Mouse (Mus musculus): ENCODE results near the gene Tcf7l1.

The Tcf7l1 gene

DNA sequence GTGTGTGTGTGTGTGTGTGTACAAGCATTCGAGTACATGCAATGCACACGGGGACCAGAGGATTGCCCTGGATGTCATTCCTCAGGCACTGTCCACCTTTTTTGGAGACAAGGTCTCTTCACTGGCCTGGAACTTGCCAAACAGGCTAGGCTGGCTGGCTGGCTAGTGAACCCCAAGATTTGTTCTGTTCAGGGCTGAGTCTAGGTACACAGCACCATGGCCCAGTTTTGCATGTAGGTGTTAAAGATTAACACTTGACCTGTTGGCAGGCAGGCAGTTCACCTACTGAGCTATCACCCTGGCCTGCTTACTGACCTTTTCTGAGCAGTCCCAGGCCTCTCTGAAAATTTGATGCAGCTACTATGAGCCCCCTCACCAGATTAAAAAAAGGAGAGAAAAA, 158.7 kb downstream of the Tcf7l1 start:
- DNase-seq (ENCODE audit: low read depth in 1 of 2, low spot score in 2 of 2) = no peak

DNA sequence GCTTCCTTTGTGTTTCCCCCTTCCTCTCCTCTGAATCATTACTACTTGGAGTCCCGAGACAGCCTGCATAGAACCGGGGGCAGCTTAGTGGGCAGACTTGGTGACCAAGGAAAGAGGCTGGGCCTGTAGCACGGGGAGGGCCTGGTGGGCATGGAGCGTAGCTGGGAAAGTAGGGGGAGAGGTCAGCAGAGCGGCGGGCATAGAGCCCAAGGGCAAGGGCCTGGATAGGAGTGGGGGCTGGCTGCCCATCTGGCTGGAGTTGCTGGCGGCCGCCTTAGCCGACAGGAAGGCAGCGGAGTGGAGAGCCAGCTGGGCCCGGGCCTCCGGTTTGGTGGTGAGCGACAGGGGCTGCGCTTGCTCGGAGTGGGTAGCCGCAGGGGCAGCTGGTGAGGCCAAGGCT, 161.8 kb downstream of the Tcf7l1 start:
- DNase-seq (ENCODE audit: low read depth in 1 of 2, low spot score in 2 of 2) = no peak

DNA sequence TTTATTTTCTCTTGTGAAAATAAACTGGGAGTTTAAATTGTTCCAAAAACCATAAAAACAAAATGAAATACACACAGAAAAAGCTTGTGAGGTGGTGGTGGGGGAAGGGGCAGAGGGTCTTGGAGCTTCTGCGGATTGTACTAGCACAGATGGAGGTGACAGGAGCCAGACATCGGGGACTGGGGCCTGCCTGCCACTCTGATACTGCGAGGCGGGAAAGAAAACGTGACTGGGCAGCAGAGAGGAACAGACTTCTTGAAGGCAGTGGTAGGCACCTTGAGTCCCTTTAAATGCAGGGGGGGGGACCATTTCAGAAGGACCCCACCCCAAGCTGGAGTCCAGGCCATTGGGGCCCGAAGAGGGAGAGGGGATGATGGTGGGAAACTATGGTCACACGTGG, 162.7 kb downstream of the Tcf7l1 start:
- no peak for DNase-seq (ENCODE audit: low read depth in 1 of 2, low spot score in 2 of 2)

DNA sequence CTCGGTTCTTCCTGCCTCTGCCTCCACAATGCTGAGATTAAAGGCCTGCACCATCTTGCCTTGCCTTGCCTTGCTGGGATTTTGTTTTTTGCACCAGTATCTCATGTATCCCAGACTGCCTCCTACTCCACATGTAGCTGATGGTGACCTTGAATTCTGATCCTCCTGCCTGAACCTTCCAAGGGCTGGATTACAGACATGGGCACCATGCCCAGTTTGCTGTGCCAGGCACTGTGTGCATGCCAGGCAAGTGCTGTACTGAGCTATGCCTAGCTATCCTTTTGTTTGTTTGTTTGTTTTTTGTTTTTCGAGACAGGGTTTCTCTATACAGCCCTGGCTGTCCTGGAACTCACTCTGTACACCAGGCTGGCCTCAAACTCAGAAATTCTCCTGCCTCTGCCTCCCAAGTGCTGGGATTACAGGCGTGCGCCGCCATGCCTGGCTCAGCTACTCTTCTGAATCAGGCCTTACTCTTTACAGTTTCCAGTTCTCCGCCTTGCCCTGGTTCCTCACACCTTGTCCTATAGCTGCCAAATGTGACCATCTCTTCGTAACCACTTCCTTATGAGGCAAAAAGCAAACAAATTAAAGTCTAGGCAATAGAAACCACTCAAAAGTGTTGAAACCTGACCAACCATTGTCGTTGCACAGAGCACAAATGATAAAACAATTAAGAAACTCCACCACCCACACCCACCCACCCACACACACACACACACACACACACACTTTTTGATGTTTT, 165.2 kb downstream of the Tcf7l1 start:
- DNase-seq (ENCODE audit: low read depth in 1 of 2, low spot score in 2 of 2) = no peak

DNA sequence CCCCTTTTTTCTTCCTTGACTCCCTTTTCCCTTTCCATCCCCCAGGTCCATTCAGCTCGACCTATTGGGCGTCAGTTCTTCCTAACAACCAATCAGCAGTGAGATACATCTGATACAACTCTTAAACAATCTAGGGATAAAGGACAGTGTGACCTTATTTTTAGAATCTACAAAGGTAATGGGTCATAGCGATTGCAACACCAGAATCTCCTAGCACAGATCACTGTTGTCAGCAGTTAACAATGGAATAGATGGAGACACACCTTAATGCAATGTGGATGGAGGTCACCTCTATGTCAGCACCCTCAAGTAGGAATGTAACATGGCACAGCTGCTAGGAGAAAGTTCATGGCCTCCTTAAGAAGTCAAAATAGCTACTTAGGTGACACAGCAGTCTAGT, 166.1 kb downstream of the Tcf7l1 start:
- no peak for DNase-seq (ENCODE audit: low read depth in 1 of 2, low spot score in 2 of 2)

DNA sequence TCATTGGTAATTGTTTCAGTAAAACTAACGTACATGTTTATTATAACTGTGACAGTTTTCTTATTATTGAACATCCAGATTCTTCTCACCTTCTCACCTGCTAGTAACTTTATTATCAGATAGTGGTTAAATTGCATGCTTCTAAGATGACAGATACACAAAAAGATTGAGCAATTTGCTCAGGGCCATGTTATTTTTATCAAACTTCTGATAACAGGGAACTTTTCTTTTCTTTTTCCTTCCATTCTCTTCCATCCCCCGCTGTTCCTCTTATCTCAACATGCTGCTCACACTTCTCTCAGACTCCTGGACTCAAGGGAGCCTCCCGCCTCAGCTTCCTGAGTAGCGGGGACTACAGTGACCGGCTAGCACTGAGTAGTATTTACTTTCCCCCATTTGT, 168.1 kb downstream of the Tcf7l1 start:
- DNase-seq (ENCODE audit: low read depth in 1 of 2, low spot score in 2 of 2) = no peak

DNA sequence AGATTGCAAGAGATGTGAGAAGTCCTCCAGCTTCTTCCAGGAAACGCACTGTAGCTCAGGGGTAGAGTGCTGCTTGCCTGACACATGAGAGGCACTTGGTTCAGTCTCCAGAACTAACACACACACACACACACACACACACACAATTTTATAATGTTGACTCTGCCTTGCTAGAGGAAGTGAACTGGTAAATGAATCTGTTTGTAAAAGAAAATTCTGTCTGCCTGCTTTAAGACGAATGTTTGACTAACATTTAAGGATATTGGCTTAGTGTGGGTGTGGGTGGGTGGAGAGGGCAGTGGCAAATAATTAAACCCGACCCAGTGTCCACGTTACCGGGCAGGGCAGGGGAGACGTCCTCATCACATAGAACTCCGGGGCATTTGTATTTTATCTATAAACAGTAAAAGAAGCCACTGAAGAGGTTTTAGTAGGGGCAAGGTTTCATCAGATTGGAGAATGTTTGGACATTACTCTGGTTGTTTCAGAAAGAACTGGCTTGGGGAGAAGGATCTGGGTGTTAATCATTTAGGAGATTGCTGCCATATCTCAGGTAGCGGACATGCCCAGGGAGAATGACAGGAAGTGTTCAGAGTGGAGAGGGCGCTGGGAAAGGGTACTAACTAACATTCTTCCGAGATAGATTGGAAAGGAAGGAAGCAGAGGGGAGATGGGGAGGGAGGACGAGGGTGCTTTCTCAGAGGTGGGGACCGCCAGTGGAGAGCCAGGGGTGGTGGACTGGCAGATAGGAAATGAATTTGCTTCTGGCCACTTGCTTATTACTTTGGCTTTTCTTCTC, 169.1 kb downstream of the Tcf7l1 start:
- DNase-seq (ENCODE audit: low read depth in 1 of 2, low spot score in 2 of 2) = no peak

DNA sequence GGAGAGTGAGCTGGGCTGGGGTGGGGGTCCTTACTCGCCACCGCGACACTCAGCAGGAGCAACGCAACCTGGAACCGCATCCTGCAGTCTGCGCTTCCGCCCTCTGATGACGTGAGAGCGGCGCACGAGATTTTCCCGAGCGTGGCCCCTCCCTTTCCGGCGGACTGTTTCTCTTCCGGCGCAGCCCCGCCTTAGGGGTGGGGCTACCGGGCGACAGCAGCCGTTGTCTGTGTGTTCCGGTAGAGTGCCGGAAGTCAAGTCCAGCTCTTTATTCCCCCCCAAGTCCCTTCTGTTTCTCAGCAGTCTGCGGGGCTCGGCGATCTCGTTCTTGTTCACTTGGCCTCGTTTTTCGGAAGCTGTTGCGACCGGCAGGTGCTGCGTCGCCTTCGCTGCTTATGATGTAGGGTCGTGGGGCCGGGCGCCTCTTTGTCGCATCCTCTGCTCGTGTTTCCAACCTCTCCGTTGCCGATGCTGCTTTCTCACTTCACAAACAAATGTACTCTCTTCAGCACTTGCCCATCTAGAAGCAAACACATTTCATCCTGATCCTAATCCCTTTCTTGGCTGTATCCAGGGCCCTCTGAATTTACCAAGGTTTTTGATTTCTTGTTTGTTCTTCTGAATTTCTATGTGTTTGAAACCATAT, 172.3 kb downstream of the Tcf7l1 start, which contains the start of gene Tgoln1:
Gene Tgoln1, minus strand, starts transcription at position 358 of the 646 bp plus-strand sequence.
- DNase-seq (ENCODE audit: low read depth in 1 of 2, low spot score in 2 of 2) = peak; percentile 75 to 91

DNA sequence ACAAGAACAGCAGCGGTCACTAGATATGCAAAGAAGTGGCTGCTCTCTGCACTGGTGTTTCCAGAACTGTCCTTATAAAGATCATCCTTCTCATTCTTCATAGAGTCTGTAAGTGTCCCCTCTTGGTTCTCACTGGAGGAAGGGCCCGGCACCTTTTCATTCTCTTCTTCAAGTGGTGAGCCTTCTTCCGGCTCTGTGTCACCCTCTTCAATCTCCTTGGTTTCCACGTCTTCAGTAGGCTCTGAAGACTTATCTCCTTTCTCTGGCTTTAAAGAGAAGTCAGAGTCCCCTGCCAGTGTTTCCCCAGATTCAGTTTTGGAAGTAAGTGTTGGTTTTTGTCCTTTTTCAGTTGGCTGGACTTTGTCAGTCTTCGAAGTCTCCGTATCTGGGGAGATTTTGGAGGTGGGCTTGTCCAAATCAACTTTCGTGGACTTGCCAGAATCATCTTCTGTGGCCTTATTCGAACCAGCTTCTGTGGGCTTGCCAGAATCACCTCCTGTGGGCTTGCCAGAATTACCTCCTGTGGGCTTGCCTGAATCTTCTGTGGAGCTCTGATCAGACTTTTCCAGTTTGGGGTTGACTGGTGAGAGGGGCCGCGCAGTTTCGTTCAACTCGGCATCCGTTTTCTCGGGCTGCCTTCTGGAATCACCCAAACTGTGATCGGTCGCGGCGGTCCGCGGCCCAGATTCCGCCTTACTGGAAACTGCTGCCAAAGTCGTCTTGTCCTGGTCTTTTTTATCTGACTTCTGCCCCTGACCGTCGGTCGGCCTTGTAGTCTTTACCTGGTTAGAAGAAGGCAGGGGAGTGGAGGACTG, 173.3 kb downstream of the Tcf7l1 start:
- DNase-seq (ENCODE audit: low read depth in 1 of 2, low spot score in 2 of 2) = no peak

DNA sequence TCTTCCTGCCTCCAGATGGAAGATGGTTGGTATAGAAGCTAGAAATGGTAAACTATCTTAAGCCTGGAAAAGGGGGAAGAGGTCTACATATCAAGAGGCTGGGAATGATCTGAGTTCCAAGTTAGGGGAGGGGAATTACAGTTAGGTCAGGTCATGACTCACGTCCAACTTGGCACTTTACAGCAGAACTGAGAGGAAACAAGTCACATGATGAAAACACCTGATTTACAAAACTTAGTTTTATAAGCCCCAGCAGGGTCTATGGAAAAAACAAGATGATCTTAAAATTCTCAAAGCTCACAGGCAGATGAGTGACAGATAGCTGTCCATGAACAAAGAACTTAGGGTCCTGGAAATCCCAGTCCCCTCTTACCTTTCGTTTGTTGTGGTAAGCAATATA, 173.9 kb downstream of the Tcf7l1 start:
- no peak for DNase-seq (ENCODE audit: low read depth in 1 of 2, low spot score in 2 of 2)

DNA sequence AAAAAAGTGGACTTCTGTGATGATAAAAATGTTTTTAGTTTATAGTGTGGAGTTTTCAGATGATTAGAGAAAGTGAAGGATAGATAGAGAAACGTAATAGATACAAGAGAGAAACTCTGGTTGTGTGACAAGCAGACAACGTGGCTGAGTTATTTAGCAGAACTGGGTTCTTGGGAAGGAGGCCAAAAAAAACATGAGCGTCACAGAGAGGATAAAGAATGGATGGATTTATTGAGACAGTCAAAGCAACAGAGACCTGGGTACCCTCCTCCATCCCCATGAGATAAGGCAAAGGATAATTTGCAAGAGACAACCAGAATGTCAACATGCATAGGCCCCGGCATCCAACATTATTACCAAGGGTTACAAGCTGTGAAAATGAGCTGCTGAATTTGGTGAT, 178.8 kb downstream of the Tcf7l1 start:
- no peak for DNase-seq (ENCODE audit: low read depth in 1 of 2, low spot score in 2 of 2)

DNA sequence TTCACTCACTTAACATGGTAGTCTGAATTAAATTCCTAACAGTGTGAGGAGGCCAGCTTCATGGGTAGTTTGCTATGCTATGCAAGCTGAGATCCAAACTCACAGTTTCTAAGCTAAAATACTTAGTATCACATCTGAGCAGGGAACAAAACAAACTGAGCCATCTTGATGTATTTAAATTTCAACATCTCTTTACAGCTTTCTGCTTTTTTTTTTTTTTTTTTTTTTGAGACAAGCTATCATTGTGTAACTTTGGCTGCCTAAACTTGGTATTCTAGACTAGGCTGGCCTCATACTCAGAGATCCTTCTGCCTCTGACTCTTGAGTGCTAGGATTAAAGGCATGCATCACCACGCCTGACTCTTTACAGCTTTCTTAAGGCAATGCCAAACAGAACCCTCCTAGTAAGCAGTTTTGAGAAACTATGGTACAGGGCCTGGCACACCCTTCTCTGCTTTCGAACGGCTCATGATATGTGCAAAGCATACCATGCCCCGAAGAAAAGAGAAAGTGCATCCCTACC, 180.3 kb downstream of the Tcf7l1 start:
- DNase-seq (ENCODE audit: low read depth in 1 of 2, low spot score in 2 of 2) = no peak

DNA sequence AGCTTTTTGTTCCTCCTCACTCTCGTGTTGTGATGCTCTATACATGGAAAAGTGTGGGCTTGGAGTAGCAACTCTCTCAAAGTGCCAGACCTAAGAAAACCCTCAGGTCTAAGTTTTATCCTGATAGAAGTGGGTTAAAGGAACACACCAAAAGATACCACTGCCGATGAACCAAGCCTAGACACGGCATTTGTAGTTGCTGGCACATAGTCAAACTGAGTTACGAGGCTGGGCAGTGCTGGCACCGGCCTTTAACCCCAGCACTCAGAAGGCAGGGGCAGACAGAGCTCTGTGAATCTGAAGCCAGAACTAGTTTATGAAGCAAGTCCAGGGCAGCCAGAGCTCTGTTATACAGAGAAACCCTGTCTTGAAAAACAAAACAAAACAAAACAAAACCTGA, 181.4 kb downstream of the Tcf7l1 start:
- no peak for DNase-seq (ENCODE audit: low read depth in 1 of 2, low spot score in 2 of 2)

DNA sequence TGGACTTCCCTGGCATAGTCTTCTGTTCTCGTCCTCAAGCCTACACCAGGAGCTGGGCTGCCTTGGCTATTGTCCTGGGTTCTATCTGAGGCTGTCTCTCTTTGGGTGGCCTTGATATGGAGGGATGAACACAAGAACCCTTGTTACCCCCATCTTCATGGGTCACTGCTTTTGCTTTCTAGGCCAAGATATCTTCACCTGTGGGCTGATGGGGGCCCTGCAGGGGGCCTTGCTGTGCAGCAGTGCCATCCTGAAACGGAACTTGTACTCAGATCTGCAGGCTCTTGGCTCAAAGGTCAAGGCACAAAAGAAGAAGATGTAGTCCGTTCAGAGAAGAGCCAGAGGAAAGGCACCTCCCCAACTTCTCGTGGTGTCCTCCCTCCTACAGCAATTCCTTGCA, 182.0 kb downstream of the Tcf7l1 start:
- no peak for DNase-seq (ENCODE audit: low read depth in 1 of 2, low spot score in 2 of 2)

DNA sequence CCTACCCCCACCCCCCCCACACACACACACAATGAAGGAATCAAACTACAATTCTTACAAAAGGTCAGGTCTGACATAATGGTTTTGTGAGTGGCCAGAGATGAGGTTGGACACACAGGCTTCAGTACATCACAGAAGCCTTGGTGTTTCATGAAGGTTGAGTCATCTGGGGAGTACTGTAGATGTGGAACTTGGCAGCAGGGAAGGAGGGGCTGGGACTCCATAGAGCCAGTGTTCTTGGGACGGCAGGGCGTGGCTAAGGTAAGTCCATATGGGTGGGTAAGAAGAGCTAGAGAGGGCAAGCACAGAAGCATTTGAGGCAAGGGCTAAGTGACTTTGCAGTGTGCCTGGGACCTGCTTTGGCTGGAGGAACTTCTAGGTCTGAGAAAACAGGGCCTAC, 185.0 kb downstream of the Tcf7l1 start:
- DNase-seq (ENCODE audit: low read depth in 1 of 2, low spot score in 2 of 2) = no peak

DNA sequence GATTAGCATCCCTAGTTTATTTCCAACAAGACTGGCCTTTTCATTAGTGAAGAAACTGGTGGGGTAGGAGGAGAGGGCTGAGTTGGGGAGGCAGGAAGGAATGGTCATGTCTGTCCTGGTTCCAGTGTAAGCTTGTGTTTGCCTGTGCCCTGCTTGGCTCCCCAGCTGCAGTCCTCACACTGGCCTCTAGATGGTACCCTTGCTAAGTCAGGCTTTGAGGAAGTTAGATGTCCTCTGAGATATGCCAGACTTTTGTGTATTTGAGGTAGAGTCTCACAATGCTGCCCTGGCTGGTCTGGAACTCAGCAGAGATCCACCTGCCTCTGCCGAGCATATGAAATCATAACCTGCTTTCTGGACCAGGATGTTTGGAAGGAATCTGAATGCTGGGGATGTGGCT, 187.3 kb downstream of the Tcf7l1 start:
- peak; percentile 67 to 79 for DNase-seq (ENCODE audit: low read depth in 1 of 2, low spot score in 2 of 2)

DNA sequence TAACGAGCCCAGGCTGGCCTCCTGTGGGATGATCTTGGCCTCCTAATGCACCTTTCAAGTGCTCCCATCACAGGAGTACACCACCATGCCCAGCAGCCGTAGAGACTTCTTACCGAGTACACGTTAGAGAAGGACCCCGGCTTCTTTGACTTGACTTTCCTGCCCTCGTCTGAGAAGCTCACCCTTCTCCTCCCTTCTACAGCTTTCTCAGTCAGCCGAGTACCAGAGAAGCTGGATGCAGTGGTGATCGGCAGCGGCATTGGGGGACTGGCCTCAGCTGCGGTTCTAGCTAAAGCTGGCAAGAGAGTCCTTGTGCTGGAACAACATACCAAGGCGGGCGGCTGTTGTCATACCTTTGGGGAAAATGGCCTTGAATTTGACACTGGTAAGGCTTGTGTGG, 188.3 kb downstream of the Tcf7l1 start:
- no peak for DNase-seq (ENCODE audit: low read depth in 1 of 2, low spot score in 2 of 2)

DNA sequence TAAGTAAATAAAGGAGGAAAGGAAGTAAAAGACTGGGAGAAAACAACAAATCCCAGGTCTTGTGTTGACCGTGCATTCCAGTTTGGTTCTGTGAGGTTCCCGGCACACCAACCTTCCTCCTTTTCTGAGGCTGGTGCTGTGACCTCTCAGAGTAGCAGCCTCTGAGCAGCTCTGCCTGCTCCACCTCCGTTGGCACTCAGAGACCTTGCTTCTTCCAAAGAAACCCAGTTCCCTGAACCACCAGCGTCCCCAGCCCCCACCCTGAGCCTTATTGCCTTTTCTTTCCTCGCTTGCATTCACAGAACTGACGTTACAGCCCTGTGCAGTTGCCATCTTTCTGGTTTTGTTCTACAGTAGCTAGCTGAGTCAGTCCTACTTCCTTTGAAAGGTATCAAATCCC, 188.8 kb downstream of the Tcf7l1 start:
- DNase-seq (ENCODE audit: low read depth in 1 of 2, low spot score in 2 of 2) = no peak

DNA sequence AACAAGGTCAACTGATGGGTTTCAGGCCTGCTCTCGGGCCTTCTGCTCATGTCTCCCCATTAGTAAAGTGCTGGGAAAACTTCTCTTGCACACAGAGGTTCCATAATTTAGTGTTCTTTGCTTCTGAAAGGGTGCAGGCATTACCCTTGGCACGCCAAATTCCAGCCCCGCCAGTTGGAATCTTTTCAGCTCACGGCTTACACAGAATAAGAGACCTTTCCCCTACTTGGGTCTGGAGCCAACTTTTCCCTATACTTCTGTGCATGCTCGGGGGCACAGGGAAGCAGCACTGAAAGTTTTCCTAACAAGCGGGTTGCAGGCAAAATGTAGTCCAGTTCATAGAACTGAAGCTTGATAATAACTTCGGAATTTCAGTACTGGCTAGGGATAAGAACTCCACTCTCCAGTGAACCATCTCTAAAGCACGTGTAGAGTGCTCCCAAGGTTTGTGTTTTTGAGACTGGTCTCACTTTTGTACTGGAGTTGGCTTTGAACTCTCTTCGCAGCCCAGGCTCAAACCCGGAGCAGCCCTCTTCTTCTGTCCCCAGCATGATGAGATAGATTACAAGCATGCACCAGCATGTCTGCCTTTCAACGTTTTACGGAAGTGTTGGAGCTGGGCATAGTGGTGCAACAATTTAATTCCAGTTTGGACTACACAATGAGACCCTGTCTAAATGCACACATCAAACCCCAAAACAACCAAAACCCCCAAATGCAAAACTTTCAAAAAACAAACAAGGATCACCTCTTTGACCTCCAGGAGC, 190.1 kb downstream of the Tcf7l1 start:
- no peak for DNase-seq (ENCODE audit: low read depth in 1 of 2, low spot score in 2 of 2)
